Mouse (Mus musculus) neural tube, embryonic 12.5 days (tissue): ENCODE measurements at regions not wholly inside any gene's neighbourhood (a gene's known extent, or its start where the extent isn't known, plus 50 kb on each side); places are given as distances from the start of the nearest gene placed in this dataset.

Experiments
- ATAC-seq: fragments of 200-750 bp; cut with Nextera tagmentation; 2 replicates; pipeline ENCODE4 v1.8.0; 2017; ENCODE audit warnings: low read depth, mild to moderate bottlenecking, moderate TSS enrichment, moderate library complexity; ENCODE audit not compliant: low FRiP score
- H3K27ac ChIP-seq: fragments of 300-500 bp; sonication (generic); 2 replicates; pipeline ENCODE4 v1.5.1; 2016
- H3K27me3 ChIP-seq: fragments of 300-500 bp; sonication (generic); replicated peaks from 2 replicates; pipeline ENCODE4 v1.6.1; 2016; ENCODE audit warnings: mild to moderate bottlenecking
- H3K36me3 ChIP-seq: fragments of 300-500 bp; sonication (generic); 2 replicates; pipeline ENCODE4 v1.6.1; 2016; ENCODE audit warnings: mild to moderate bottlenecking
- H3K4me1 ChIP-seq: fragments of 300-500 bp; sonication (generic); 2 replicates; pipeline ENCODE4 v1.6.1; 2016
- H3K4me2 ChIP-seq: fragments of 300-500 bp; sonication (generic); replicated peaks from 2 replicates; pipeline ENCODE4 v1.6.1; 2016; ENCODE audit warnings: mild to moderate bottlenecking
- H3K4me3 ChIP-seq: fragments of 300-500 bp; sonication (generic); 2 replicates; pipeline ENCODE4 v1.5.1; 2016
- H3K9ac ChIP-seq: fragments of 300-500 bp; sonication (generic); 2 replicates; pipeline ENCODE4 v1.6.1; 2016; ENCODE audit warnings: mild to moderate bottlenecking
- H3K9me3 ChIP-seq: fragments of 300-500 bp; sonication (generic); 2 replicates; pipeline ENCODE4 v1.6.1; 2016; ENCODE audit warnings: mild to moderate bottlenecking
- WGBS: fragments of 180-500 bp; shearing (Covaris S2); methylation state at CpG from one replicate; pipeline ENCODE4 v1.1.7; 2016; 5-methylcytosine and 5-hydroxymethylcytosine counted together

- Histone ChIP-seq H3K4me1 (no peaks in the 10 kb centered on the region), H3K4me3 (no peak overlapping the region), H3K36me3 (no peaks in the 10 kb centered on the region), H3K27ac (no peak overlapping the region), H3K4me2 (no peak overlapping the region), H3K9me3 (no peaks in the 10 kb centered on the region), H3K27me3 (no peaks in the 10 kb centered on the region), H3K9ac (no peak overlapping the region)
- 80% methylated on average over 6 of the region's 6 CpGs for WGBS
- ATAC-seq: no peak
These were observed 64.3 kb upstream of the Cxcl12 start for GRCm38 (mm10) chr6:117104047-117104446.

GRCm38 (mm10) chr6:117104463-117104862, 63.9 kb upstream of the Cxcl12 start:
- no peak overlapping the region for H3K27ac ChIP-seq

DNA sequence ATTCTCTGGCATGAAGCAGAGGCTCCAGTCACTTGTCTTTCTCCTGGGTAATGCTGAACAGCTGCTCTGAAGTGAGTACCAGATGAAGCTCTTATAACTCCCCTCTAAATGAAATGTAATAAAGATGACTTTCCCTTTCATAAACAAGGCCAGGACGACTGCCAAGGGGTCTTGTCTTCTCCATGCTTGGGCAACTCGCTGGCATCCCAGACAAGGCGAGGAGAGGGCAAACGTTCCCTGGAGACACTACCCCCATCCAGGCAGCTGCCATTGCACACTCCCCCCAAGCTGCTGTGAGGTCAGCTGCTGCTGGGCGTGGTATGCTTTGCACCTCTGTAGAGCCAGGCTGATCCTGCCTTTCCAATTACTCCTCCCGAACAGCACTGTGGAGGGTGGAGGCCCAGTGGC, 63.1 kb upstream of the Cxcl12 start:
- no peaks in the 10 kb centered on the region for H3K9me3 ChIP-seq
- H3K4me3 ChIP-seq: no peak overlapping the region
- H3K9ac ChIP-seq: no peak overlapping the region
- H3K27ac ChIP-seq: no peak overlapping the region
- 61% methylated on average over 6 of the region's 6 CpGs for WGBS
- no peak for ATAC-seq
- H3K27me3 ChIP-seq: no peaks in the 10 kb centered on the region
- H3K4me1 ChIP-seq: no peaks in the 10 kb centered on the region
- no peaks in the 10 kb centered on the region for H3K36me3 ChIP-seq
- no peak overlapping the region for H3K4me2 ChIP-seq

More at GRCm38 (mm10) chr6:117104463-117104862, 63.9 kb upstream of the Cxcl12 start:
- H3K27me3 ChIP-seq: no peaks in the 10 kb centered on the region
- H3K4me1 ChIP-seq: no peaks in the 10 kb centered on the region
- no peak overlapping the region for H3K4me2 ChIP-seq
- WGBS: 83% methylated on average over 2 of the region's 2 CpGs
- H3K9ac ChIP-seq: no peak overlapping the region
- H3K4me3 ChIP-seq: no peak overlapping the region
- no peaks in the 10 kb centered on the region for H3K36me3 ChIP-seq
- H3K9me3 ChIP-seq: no peaks in the 10 kb centered on the region
- ATAC-seq: no peak

DNA sequence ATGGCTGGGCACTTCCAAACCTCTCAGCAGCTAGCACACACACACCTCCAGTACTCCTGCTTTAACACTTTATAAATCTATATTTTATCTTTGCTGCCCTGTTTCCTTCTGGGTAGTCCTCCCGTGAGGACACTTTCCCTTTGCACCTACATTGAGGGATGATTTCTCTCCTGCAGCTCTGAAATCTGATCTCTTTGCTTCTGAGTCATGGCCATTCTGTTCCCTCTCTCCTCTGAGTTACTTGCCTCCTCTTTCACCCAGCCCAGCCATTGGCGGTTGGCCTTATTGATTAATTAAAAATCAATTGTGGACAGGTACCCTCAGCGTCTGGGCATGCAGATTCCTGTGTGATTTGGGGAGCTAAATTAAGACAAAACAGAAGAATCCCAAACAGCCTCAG, 58.0 kb upstream of the Cxcl12 start:
- H3K36me3 ChIP-seq: no peaks in the 10 kb centered on the region
- 62% methylated on average over 3 of the region's 3 CpGs for WGBS
- ATAC-seq: no peak

DNA sequence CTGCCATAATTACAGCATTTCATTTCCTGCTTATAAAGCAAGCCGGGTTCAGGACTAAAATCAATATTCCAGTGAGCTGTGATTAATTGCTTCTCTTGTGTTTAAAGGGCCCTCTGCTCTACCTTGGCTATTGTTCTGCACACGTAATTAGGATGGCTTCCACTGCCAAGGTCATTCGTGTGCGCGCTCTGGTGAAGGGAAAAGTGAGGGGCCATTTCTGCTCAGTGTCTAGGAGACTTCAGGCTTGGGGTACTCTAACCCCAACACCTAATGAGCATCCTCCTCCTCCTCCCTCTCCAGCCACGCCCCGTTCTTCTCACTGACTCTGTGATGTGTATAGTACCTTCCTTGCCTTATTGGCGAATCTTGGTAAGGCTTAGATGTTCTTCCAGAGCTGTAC, 53.5 kb upstream of the Cxcl12 start:
- H3K9me3 ChIP-seq: no peaks in the 10 kb centered on the region
- ATAC-seq: no peak
- H3K9ac ChIP-seq: no peak overlapping the region
- H3K4me1 ChIP-seq: no peaks in the 10 kb centered on the region
- no peak overlapping the region for H3K27ac ChIP-seq
- H3K27me3 ChIP-seq: no peaks in the 10 kb centered on the region
- H3K4me2 ChIP-seq: no peak overlapping the region
- 78% methylated on average over 8 of the region's 8 CpGs for WGBS
- no peaks in the 10 kb centered on the region for H3K36me3 ChIP-seq
- H3K4me3 ChIP-seq: no peak overlapping the region

More for the DNA sequence above, 58.0 kb upstream of the Cxcl12 start:
- H3K27me3 ChIP-seq: no peaks in the 10 kb centered on the region
- no peak overlapping the region for H3K9ac ChIP-seq
- no peaks in the 10 kb centered on the region for H3K9me3 ChIP-seq
- no peak overlapping the region for H3K27ac ChIP-seq
- no peaks in the 10 kb centered on the region for H3K4me1 ChIP-seq
- H3K4me3 ChIP-seq: no peak overlapping the region
- no peak overlapping the region for H3K4me2 ChIP-seq

GRCm38 (mm10) chr6:117118081-117118480, 50.3 kb upstream of the Cxcl12 start:
- Histone ChIP-seq H3K9me3 (no peaks in the 10 kb centered on the region), H3K4me2 (no peak overlapping the region), H3K9ac (no peak overlapping the region), H3K27ac (no peak overlapping the region), H3K4me1 (no peaks in the 10 kb centered on the region), H3K4me3 (no peak overlapping the region), H3K36me3 (no peaks in the 10 kb centered on the region), H3K27me3 (no peaks in the 10 kb centered on the region)
- ATAC-seq: no peak
- 91% methylated on average over 3 of the region's 3 CpGs for WGBS
